Mouse (Mus musculus): ENCODE measurements at regions not wholly inside any gene's neighbourhood (a gene's known extent, or its start where the extent isn't known, plus 50 kb on each side); places are given as distances from the start of the nearest gene placed in this dataset.

- DNase-seq (ENCODE audit: low read depth, low spot score) = no peak
These were observed 84.6 kb upstream of the Rreb1 start for GRCm38 (mm10) chr13:37693617-37694016.

GRCm38 (mm10) chr13:37704475-37704874, 73.7 kb upstream of the Rreb1 start:
- DNase-seq (ENCODE audit: low read depth, low spot score) = no peak

- no peak for DNase-seq (ENCODE audit: low read depth, low spot score)
These were observed 72.7 kb upstream of the Rreb1 start for GRCm38 (mm10) chr13:37705482-37705881.

- no peak for DNase-seq (ENCODE audit: low read depth, low spot score)
These were observed 67.3 kb upstream of the Rreb1 start for GRCm38 (mm10) chr13:37710913-37711312.

- DNase-seq (ENCODE audit: low read depth, low spot score) = no peak
These were observed 65.2 kb upstream of the Rreb1 start for GRCm38 (mm10) chr13:37712908-37713496.

- DNase-seq (ENCODE audit: low read depth, low spot score) = no peak
These were observed 63.0 kb upstream of the Rreb1 start for GRCm38 (mm10) chr13:37715058-37715712.

GRCm38 (mm10) chr13:37715770-37716693, 62.2 kb upstream of the Rreb1 start:
- no peak for DNase-seq (ENCODE audit: low read depth, low spot score)

GRCm38 (mm10) chr13:37717793-37718192, 60.4 kb upstream of the Rreb1 start:
- no peak for DNase-seq (ENCODE audit: low read depth, low spot score)

- no peak for DNase-seq (ENCODE audit: low read depth, low spot score)
These were observed 59.8 kb upstream of the Rreb1 start for GRCm38 (mm10) chr13:37718364-37718763.

Data from c-Kit-negative CD71-positive TER-119-positive erythroid progenitor cells, embryonic 14.5 days (primary cell).